Mouse (Mus musculus) erythroblast, embryonic 14.5 days (primary cell): ENCODE measurements around the gene Mfsd4a.

Experiments used
- GATA1 ChIP-seq: IDR thresholded peaks from 2 replicates; pipeline ENCODE4 v1.6.1; 2012; ENCODE audit warnings: low read length, inconsistent platforms, mixed read lengths
- TAL1 ChIP-seq: IDR thresholded peaks from 3 replicates; pipeline ENCODE4 v1.6.1; 2012; ENCODE audit warnings: low read length, inconsistent platforms, mixed read lengths

DNA sequence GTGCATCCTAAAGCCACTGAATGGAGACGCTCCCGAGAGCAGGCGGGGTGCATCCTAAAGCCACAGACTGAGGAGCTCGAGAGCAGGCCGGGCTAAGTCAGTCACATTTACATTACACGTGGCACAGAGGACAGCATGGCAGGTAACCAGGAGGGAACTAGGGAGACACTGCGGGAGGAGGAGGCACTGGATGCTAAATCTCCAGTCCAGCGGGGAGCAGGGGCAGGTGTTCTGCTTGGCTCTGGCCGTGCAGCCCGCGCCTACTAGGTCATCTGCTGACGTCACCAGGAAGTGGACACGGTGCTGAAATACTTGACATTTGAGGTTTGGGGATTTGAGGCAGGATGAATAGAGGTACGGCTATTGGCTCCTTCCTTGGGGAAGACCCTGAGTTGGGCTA lies 36.5 kb upstream of the Mfsd4a start:
- no peak for TF ChIP-seq GATA1
- TF ChIP-seq TAL1, result no peak
